Mouse (Mus musculus) intestine, embryonic 16.5 days (tissue): Measurements from ENCODE around the gene Ckm. TPM values are rescaled to one million over a fixed set of nuclear protein-coding genes. Genes with fewer than 3 reads are reported as not detected.

Experiments
- ATAC-seq: fragments of 200-750 bp; cut with Nextera tagmentation; 2 replicates; pipeline ENCODE4 v1.8.0; 2017; ENCODE audit warnings: moderate TSS enrichment, moderate library complexity
- H3K27ac ChIP-seq: fragments of 300-500 bp; sonication (generic); 2 replicates; pipeline ENCODE4 v1.5.1; 2014; ENCODE audit warnings: mild to moderate bottlenecking, low read length
- H3K27me3 ChIP-seq: fragments of 300-500 bp; sonication (generic); replicated peaks from 2 replicates; pipeline ENCODE4 v1.6.1; 2014; ENCODE audit warnings: low read length, control low read depth, mixed read lengths; ENCODE audit not compliant: control insufficient read depth, insufficient read depth
- H3K36me3 ChIP-seq: fragments of 300-500 bp; sonication (generic); 2 replicates; pipeline ENCODE4 v1.6.1; 2014; ENCODE audit warnings: low read length, control low read depth; ENCODE audit not compliant: control insufficient read depth, insufficient read depth
- H3K4me1 ChIP-seq: fragments of 300-500 bp; sonication (generic); 2 replicates; pipeline ENCODE4 v1.6.1; 2014; ENCODE audit warnings: low read length, control low read depth, mixed read lengths; ENCODE audit not compliant: control insufficient read depth, insufficient read depth
- H3K4me2 ChIP-seq: fragments of 300-500 bp; sonication (generic); 2 replicates; pipeline ENCODE4 v1.6.1; 2014; ENCODE audit warnings: low read depth, low read length, control low read depth
- H3K4me3 ChIP-seq: fragments of 300-500 bp; sonication (generic); 2 replicates; pipeline ENCODE4 v1.5.1; 2014; ENCODE audit warnings: mild to moderate bottlenecking, low read length
- H3K9ac ChIP-seq: fragments of 300-500 bp; sonication (generic); 2 replicates; pipeline ENCODE4 v1.6.1; 2014; ENCODE audit warnings: low read depth, low read length
- H3K9me3 ChIP-seq: fragments of 300-500 bp; sonication (generic); 2 replicates; pipeline ENCODE4 v1.6.1; 2016; ENCODE audit warnings: low read length, control low read depth; ENCODE audit not compliant: control insufficient read depth
- WGBS: fragments of 180-500 bp; shearing (Covaris S2); extraction: QIAGEN DNeasy Blood & Tissue Kit; methylation state at CpG from one replicate; pipeline ENCODE4 v1.1.7; 2014; 5-methylcytosine and 5-hydroxymethylcytosine counted together
- polyA plus RNA-seq: library from polyadenylated mRNA; unstranded; fragments of >200 nt; fragmentation: Nextera tagmentation; extraction: Ambion mirVana; gene quantifications from 2 replicates; pipeline ENCODE4 v1.2.1, GENCODE M21; 2015

Ckm gene
- polyA plus RNA-seq, 1 experiment from 2014 or later, result 15.3 TPM

DNA sequence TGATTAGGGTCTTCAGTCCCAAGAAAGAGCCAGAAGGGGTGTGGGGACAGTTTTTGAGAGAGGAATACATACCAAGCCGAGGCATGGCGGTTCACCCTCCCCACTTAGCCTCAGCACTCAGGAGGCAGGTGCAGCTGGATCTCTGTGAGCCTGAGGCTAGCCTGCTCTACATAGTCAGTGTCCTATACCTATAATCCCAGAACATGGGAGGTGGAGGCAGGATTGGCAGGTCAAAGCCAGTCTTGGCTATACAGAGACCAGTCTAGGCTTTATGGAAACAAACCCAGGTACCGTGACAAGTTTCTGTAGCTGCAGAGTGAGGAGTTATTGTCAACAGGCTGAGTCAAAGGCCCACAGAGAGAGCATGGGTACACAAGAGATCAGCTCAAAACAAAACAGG, 18.5 kb downstream of the Ckm start:
- H3K4me1 ChIP-seq, result peaks cover 8% of the 10 kb centered on the region; the same call in 1 of the 2 replicates
- no peak overlapping the region for H3K27ac ChIP-seq
- H3K36me3 ChIP-seq, result peaks cover 16% of the 10 kb centered on the region
- no peaks in the 10 kb centered on the region for H3K9me3 ChIP-seq
- H3K9ac ChIP-seq, result no peak overlapping the region
- H3K4me2 ChIP-seq, result no peak overlapping the region
- WGBS, result 83% methylated on average over 3 of the region's 3 CpGs
- H3K4me3 ChIP-seq, result no peak overlapping the region
- ATAC-seq, result no peak
- H3K27me3 ChIP-seq, result peaks cover 23% of the 10 kb centered on the region

DNA sequence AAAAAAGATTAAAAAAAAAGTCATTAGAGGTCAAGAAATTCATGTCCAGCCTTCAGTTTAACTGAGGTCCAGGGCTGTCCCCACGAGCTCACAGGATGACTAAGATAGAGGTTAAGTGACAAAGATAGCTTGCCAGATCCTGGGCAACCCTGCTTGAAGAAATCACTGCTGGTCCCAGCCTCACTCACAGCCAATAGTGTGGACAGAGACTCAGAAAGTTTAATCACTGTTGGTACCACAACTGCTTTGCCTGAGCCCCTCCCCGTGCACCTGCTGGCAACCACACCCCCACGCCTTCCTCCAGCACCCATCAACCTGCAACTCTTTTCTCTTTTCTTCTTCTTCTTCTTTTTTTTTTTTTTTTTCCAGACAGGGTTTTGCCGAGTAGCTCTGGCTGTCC, 19.5 kb downstream of the Ckm start:
- Histone ChIP-seq H3K9me3 (no peaks in the 10 kb centered on the region), H3K9ac (no peak overlapping the region), H3K4me1 (peaks cover 8% of the 10 kb centered on the region; the same call in 1 of the 2 replicates), H3K36me3 (peaks cover 16% of the 10 kb centered on the region), H3K4me2 (no peak overlapping the region), H3K27ac (no peak overlapping the region), H3K27me3 (peaks cover 18% of the 10 kb centered on the region), H3K4me3 (no peak overlapping the region)
- no peak for ATAC-seq
- WGBS, result 58% methylated on average over 4 of the region's 4 CpGs

DNA sequence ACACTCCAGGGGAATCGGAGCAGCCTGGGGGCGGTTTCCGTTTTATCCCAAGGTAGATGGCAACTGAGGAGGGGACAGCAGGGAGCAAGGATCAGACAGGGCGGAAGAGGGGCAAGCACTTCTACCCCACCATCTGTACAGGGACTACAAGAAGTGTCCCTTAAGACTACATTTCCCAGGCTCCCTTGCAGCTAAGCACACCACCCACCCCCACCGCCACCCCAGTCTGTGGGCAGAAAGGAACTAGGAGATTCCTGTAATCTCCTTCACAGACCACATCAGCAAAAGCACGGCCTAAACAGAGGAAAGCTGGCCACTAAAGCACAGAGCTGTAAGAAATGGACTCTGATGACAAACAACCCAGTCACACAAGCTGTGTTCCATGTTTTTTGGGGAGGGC, 21.8 kb downstream of the Ckm start:
- Histone ChIP-seq H3K4me1 (no peaks in the 10 kb centered on the region), H3K4me2 (no peak overlapping the region), H3K27me3 (no peaks in the 10 kb centered on the region), H3K27ac (no peak overlapping the region), H3K9ac (no peak overlapping the region), H3K4me3 (no peak overlapping the region), H3K9me3 (no peaks in the 10 kb centered on the region), H3K36me3 (peaks cover 17% of the 10 kb centered on the region)
- WGBS, result 79% methylated on average over 6 of the region's 6 CpGs
- ATAC-seq, result no peak

DNA sequence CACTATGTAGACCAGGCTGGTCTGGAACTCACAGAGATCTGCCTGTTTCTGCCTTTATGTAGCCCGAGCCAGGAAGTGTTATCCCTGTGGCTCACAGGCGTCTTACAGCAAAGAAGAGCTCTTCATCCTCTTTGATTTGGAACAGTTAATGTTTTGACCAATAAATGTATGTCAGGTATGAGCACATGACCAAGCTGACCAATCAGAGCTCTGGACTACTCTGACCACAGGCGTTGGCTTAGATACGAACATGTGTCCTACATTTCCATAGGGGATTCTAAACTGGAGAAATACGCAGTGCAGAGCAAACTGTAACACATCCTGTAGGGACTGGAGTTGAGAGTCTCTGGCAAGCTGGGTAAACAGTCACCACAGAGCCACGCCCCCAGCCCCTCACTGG, 22.3 kb downstream of the Ckm start:
- H3K9ac ChIP-seq, result no peak overlapping the region
- H3K36me3 ChIP-seq, result peaks cover 22% of the 10 kb centered on the region
- no peak overlapping the region for H3K27ac ChIP-seq
- H3K9me3 ChIP-seq, result no peaks in the 10 kb centered on the region
- ATAC-seq, result no peak
- no peaks in the 10 kb centered on the region for H3K27me3 ChIP-seq
- H3K4me1 ChIP-seq, result no peaks in the 10 kb centered on the region
- no peak overlapping the region for H3K4me2 ChIP-seq
- WGBS, result 90% methylated on average over 6 of the region's 6 CpGs
- H3K4me3 ChIP-seq, result no peak overlapping the region

DNA sequence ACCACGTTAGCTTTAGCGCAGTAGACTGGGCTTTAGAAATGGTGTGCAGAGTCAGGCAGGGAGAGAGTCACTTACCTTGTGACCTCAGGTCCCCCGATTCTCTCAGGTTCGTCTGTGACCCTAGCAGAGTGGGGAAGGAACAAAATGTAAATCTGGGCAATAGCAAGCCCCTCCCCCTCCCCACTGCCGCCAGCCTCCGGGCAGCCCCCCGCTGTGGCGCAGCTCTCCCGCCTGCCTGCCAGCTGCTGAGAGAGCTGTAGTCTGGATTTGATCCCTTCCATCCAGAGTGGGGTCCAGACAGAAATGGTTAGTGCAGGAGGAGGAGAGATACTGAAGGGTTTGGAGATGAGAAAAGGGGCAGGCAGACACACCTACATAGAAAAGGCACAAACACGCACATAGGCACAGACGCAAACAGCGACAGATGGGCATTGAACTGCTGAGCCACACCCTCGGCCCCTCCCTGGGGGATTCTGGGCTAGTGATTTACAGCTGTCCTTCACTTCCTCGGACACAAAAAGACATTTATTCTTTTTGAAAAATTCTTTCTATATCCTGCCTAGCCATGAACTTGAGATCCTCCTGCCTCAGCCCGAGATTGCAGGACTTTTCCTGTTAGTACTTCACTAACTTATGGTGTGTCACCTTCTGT, 23.5 kb downstream of the Ckm start:
- Histone ChIP-seq H3K9ac (no peak overlapping the region), H3K27me3 (no peaks in the 10 kb centered on the region), H3K4me1 (no peaks in the 10 kb centered on the region), H3K9me3 (no peaks in the 10 kb centered on the region), H3K4me3 (no peak overlapping the region), H3K4me2 (no peak overlapping the region), H3K27ac (no peak overlapping the region), H3K36me3 (peaks cover 33% of the 10 kb centered on the region)
- no peak for ATAC-seq
- WGBS, result 75% methylated on average over 15 of the region's 15 CpGs

DNA sequence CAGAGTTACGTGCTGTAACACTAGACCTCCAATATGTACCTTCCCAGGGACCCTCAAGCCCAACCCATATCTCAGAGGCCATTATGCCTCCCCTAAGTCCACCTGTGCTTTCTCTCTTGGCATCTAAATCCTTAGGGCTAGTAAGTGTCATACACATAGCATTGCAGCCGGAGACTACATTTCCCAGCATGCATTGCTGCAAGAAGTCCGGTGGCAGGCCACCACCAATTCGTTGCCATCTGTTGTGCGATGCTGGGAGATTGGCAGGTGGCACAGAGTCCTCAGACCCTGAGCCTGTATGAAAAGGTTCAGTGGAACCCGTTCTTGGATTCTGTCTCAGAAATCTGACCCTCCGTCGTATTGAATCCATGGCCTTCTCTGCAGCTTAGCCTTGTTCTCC, 25.1 kb downstream of the Ckm start:
- WGBS, result 74% methylated on average over 8 of the region's 8 CpGs
- H3K4me2 ChIP-seq, result no peak overlapping the region
- H3K9ac ChIP-seq, result no peak overlapping the region
- H3K36me3 ChIP-seq, result peaks cover 40% of the 10 kb centered on the region
- no peaks in the 10 kb centered on the region for H3K4me1 ChIP-seq
- H3K27me3 ChIP-seq, result no peaks in the 10 kb centered on the region
- ATAC-seq, result no peak
- no peak overlapping the region for H3K27ac ChIP-seq
- no peaks in the 10 kb centered on the region for H3K9me3 ChIP-seq
- no peak overlapping the region for H3K4me3 ChIP-seq

DNA sequence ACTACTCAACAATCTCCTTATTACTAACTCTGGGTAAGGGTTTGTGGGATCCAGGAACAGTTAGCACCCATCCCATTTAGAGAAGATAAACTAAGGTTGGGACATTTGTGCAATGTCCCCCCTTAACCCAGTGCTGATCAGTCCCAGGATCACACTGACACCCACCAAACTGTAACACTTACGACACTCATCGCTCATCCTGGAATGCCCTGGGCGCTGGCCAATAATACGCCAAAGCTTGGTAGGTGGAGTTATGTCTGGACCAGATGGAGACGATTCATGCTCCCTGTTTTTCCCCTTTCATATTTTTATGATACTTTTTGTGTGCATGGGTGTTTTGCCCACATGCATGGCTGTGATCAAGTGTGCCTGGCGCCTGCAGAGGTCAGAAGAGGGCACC, 25.8 kb downstream of the Ckm start:
- Histone ChIP-seq H3K27me3 (no peaks in the 10 kb centered on the region), H3K36me3 (peaks cover 37% of the 10 kb centered on the region), H3K9ac (no peak overlapping the region), H3K4me1 (no peaks in the 10 kb centered on the region), H3K27ac (no peak overlapping the region), H3K9me3 (no peaks in the 10 kb centered on the region), H3K4me3 (no peak overlapping the region), H3K4me2 (no peak overlapping the region)
- WGBS, result 86% methylated on average over 6 of the region's 6 CpGs
- no peak for ATAC-seq

DNA sequence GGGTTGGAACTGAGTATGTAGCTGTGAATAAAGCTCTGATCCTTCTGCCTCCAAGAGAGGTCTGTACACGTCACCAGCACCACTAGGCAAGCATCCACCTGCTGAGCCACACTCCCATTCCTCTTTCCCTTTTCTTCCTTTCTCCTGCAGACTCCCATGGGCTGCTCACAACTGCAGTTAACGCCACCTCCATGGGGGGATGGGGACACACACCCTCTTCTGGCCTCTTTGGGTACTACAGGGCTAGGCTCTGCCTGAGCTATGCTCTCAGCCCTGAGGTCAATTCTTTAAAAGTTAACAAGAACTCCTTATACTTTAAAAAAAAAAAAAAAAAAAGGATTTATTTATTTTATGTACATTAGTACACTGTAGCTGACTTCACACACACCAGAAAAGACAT, 27.9 kb downstream of the Ckm start:
- no peaks in the 10 kb centered on the region for H3K4me1 ChIP-seq
- 92% methylated on average over 2 of the region's 2 CpGs for WGBS
- H3K36me3 ChIP-seq, result peaks cover 37% of the 10 kb centered on the region
- ATAC-seq, result no peak
- no peaks in the 10 kb centered on the region for H3K9me3 ChIP-seq
- no peak overlapping the region for H3K4me2 ChIP-seq
- no peak overlapping the region for H3K9ac ChIP-seq
- no peak overlapping the region for H3K4me3 ChIP-seq
- no peak overlapping the region for H3K27ac ChIP-seq
- H3K27me3 ChIP-seq, result no peaks in the 10 kb centered on the region

DNA sequence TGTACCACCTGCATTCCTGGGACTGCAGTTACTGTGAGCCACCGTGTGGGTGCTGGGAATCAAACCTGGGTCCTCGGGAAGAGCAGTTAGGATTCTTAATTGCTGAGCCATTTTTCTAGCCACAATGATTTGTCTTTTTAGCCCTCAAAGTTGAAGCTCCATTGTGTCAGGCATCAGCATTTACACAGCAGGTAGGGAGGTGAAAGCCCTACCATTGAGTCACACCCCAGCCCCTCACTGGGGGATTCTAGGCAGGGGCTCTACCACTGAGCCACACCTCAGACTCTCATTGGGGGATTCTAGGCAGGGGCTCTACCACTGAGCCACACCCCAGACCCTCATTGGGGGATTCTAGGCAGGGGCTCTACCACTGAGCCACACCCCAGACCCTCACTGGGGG, 31.7 kb downstream of the Ckm start:
- Histone ChIP-seq H3K9me3 (no peaks in the 10 kb centered on the region), H3K27ac (no peak overlapping the region), H3K9ac (no peak overlapping the region), H3K4me1 (no peaks in the 10 kb centered on the region), H3K36me3 (peaks cover 36% of the 10 kb centered on the region), H3K4me3 (no peak overlapping the region), H3K4me2 (no peak overlapping the region), H3K27me3 (no peaks in the 10 kb centered on the region)
- ATAC-seq, result no peak
- WGBS, result 98% methylated on average over 2 of the region's 2 CpGs

DNA sequence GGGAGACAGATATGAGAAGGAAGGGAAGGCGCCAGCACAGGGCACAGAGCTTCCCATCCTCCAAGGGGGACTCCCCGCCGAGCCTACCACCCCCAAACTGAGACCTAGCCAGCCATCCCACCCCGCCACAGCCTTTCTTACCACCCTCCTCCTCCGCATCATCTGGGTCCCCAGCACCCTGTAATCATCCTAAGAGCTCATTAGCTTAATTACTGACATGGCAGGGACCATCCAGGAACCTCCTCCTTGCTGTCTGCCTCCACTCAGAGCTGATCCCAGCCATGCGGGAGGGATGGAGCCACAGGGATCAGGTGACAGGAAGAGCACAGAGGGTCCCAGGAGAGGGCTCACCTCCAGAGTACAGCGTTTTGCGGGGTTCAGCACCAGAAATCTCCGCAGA, 32.5 kb downstream of the Ckm start:
- Histone ChIP-seq H3K4me1 (no peaks in the 10 kb centered on the region), H3K4me2 (no peak overlapping the region), H3K27me3 (no peaks in the 10 kb centered on the region), H3K36me3 (peaks cover 29% of the 10 kb centered on the region), H3K9me3 (no peaks in the 10 kb centered on the region), H3K9ac (no peak overlapping the region), H3K27ac (no peak overlapping the region), H3K4me3 (no peak overlapping the region)
- 82% methylated on average over 9 of the region's 9 CpGs for WGBS
- no peak for ATAC-seq
